Mouse (Mus musculus): Measurements from ENCODE around the gene 2510039O18Rik.

DNA sequence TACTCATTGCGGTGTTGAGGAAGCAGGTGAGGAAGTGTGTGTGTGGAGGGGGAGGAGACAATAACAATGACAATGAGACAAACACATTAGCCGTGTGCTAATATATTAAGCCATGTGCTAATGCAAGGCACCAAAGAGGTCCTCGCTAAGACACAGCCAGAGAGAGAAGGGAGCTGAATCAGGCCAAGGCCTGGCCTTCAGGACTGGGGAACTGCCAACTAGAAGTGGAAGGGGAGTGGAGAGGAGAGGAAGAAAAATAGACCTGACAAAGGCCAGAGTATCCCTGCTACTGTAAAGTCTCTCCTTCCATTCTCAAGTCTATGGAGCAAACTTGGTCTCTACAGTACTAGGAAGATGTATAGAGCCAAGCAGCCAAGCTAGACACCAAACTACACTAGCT, 37.1 kb upstream of the 2510039O18Rik start:
- TF ChIP-seq CTCF (IDR thresholded peaks at IDR 0.05; ENCODE audit: low read depth) (no peak), EP300 (IDR thresholded peaks at IDR 0.05; ENCODE audit: low read depth) (no peak)

Data from heart, postnatal 0 days (tissue).